In genomic region chr12:99214098-99214497, GRCm38 (mm10) we compare ENCODE assay signal across 15 mouse cellular contexts.
A peak's percentile ranks its signal among the peaks of the same experiment; 100 is the strongest.
DNase-seq lines count a peak whose midpoint lies in the region; ATAC-seq lines count a peak whose summit lies in the region.
"Had no signal": no experiment of that assay in that cellular context is flagged by ENCODE, and none has a peak within 500 bp of the region (broad histone marks: within the 10 kb centered on the region; RNA-seq: fewer than 3 reads in every experiment).

No protein-coding gene starts in this region.

- H3K27ac ChIP-seq in heart, embryonic 11.5 days (ENCODE audit: low read depth, low read length) = no peak overlapping the region
- H3K27ac ChIP-seq in embryonic facial prominence, embryonic 10.5 days (replicated peaks) = 0 out of 2 replicates have a peak overlapping the region, but pooled peaks have one; percentile 40
- H3K27ac ChIP-seq in heart, embryonic 14.5 days (replicated peaks in 1 of 2; ENCODE audit: control insufficient read depth in 1 of 2, insufficient read depth in 1 of 2, low read depth in 2 of 2, low read length in 2 of 2) = peak overlapping the region; percentile 46 to 66; a peak in 3 of 4 replicates
- H3K27ac ChIP-seq: embryonic facial prominence, embryonic 13.5 days; intestine, embryonic 15.5 days; kidney, postnatal 0 days; liver, embryonic 13.5 days; neural tube, embryonic 12.5 days had no signal

- no peaks in the 10 kb centered on the region for H3K27me3 ChIP-seq in heart, embryonic 11.5 days (ENCODE audit: control insufficient read depth, insufficient read depth, low read length)
- no peaks in the 10 kb centered on the region for H3K27me3 ChIP-seq in embryonic facial prominence, embryonic 10.5 days (replicated peaks; ENCODE audit: low read depth, poor library complexity, severe bottlenecking)
- H3K27me3 ChIP-seq in heart, embryonic 14.5 days (ENCODE audit: control insufficient read depth, insufficient read depth, low read length) = no peaks in the 10 kb centered on the region
- H3K27me3 ChIP-seq: embryonic facial prominence, embryonic 13.5 days; intestine, embryonic 15.5 days; liver, embryonic 13.5 days; neural tube, embryonic 12.5 days had no signal

- H3K9me3 ChIP-seq in heart, embryonic 11.5 days (replicated peaks; ENCODE audit: control insufficient read depth, low read length) = no peaks in the 10 kb centered on the region
- H3K9me3 ChIP-seq in embryonic facial prominence, embryonic 10.5 days = no peaks in the 10 kb centered on the region
- no peaks in the 10 kb centered on the region for H3K9me3 ChIP-seq in heart, embryonic 14.5 days (ENCODE audit: control insufficient read depth, low read length)
- H3K9me3 ChIP-seq: embryonic facial prominence, embryonic 13.5 days; intestine, embryonic 15.5 days; liver, embryonic 13.5 days; neural tube, embryonic 12.5 days had no signal

- H3K4me2 ChIP-seq in heart, embryonic 11.5 days = no peak overlapping the region
- no peak overlapping the region for H3K4me2 ChIP-seq in heart, embryonic 14.5 days (ENCODE audit: low read length)
- H3K4me2 ChIP-seq: embryonic facial prominence, embryonic 13.5 days; intestine, embryonic 15.5 days; liver, embryonic 13.5 days; neural tube, embryonic 12.5 days had no signal

- H3K36me3 ChIP-seq in heart, embryonic 11.5 days (ENCODE audit: control insufficient read depth, insufficient read depth, low read length) = no peaks in the 10 kb centered on the region
- H3K36me3 ChIP-seq in embryonic facial prominence, embryonic 10.5 days (replicated peaks) = peaks cover 17% of the 10 kb centered on the region
- no peaks in the 10 kb centered on the region for H3K36me3 ChIP-seq in heart, embryonic 14.5 days (ENCODE audit: control insufficient read depth, insufficient read depth, low read length)
- H3K36me3 ChIP-seq: intestine, embryonic 15.5 days; neural tube, embryonic 12.5 days had no signal

- peak; percentile 50 to 53 for DNase-seq in cerebellum, postnatal 10 days
- peak; percentile 60 to 68 for DNase-seq in heart, adult 18-20 months
- DNase-seq in embryonic facial prominence, embryonic 10.5 days (ENCODE audit: low spot score) = no peak
- DNase-seq in left cerebral cortex, adult 9 months (ENCODE audit: low spot score in 2 of 2) = no peak
- DNase-seq: liver, embryonic 13.5 days; thymus, postnatal 25 days had no signal

- ATAC-seq in cerebellum, adult (ENCODE audit: insufficient number of reproducible peaks, low FRiP score, low TSS enrichment) = no peak
- no peak for ATAC-seq in heart, embryonic 11.5 days (replicated peaks; ENCODE audit: insufficient number of reproducible peaks, low FRiP score, low TSS enrichment)
- ATAC-seq in heart, embryonic 14.5 days (ENCODE audit: insufficient number of reproducible peaks, insufficient read depth, low FRiP score, low read depth) = no peak
- no peak for ATAC-seq in inflammation-experienced regulatory T-cells, adult 6 months
- ATAC-seq: intestine, embryonic 15.5 days; midbrain, embryonic 16.5 days had no signal

- H3K4me1 ChIP-seq in heart, embryonic 11.5 days (ENCODE audit: control insufficient read depth, insufficient read depth, low read length) = peaks cover 64% of the 10 kb centered on the region
- H3K4me1 ChIP-seq in embryonic facial prominence, embryonic 10.5 days = peaks cover 51% of the 10 kb centered on the region
- H3K4me1 ChIP-seq in heart, embryonic 14.5 days (ENCODE audit: control insufficient read depth in 2 of 2, insufficient read depth in 2 of 2, low read length in 2 of 2) = peaks cover 53 to 72% of the 10 kb centered on the region in 2 experiments

- WGBS in heart, embryonic 11.5 days (ENCODE audit: insufficient replicate concordance) = 68% methylated on average over 5 of the region's 5 CpGs
- 64% methylated on average over 5 of the region's 5 CpGs for WGBS in embryonic facial prominence, embryonic 10.5 days
- 49% methylated on average over 5 of the region's 5 CpGs for WGBS in heart, embryonic 14.5 days

- no peak overlapping the region for H3K9ac ChIP-seq in heart, embryonic 11.5 days (ENCODE audit: low read depth, low read length)
- no peak overlapping the region for H3K9ac ChIP-seq in heart, embryonic 14.5 days (ENCODE audit: low read length)
- H3K9ac ChIP-seq: embryonic facial prominence, embryonic 13.5 days; intestine, embryonic 15.5 days; liver, embryonic 13.5 days; neural tube, embryonic 12.5 days had no signal

- H3K4me3 ChIP-seq in heart, embryonic 11.5 days (ENCODE audit: low read depth, low read length) = no peak overlapping the region
- no peak overlapping the region for H3K4me3 ChIP-seq in embryonic facial prominence, embryonic 10.5 days
- no peak overlapping the region for H3K4me3 ChIP-seq in heart, embryonic 14.5 days (ENCODE audit: control insufficient read depth in 1 of 2, insufficient read depth in 1 of 2, low read depth in 1 of 2, low read length in 2 of 2)
- H3K4me3 ChIP-seq: embryonic facial prominence, embryonic 13.5 days; intestine, embryonic 15.5 days; liver, embryonic 13.5 days; neural tube, embryonic 12.5 days had no signal

Comparison
In these comparisons a context has a peak if more than half of its experiments do, and no peak if none do; other contexts are left out.
1. DNase-seq: peak in cerebellum, postnatal 10 days (2 of 2) and heart, adult 18-20 months (2 of 2); none in embryonic facial prominence, embryonic 10.5 days (single experiment) and left cerebral cortex, adult 9 months (0 of 2).